ENCODE assay signal across 7 mouse cellular contexts in the genomic region with DNA sequence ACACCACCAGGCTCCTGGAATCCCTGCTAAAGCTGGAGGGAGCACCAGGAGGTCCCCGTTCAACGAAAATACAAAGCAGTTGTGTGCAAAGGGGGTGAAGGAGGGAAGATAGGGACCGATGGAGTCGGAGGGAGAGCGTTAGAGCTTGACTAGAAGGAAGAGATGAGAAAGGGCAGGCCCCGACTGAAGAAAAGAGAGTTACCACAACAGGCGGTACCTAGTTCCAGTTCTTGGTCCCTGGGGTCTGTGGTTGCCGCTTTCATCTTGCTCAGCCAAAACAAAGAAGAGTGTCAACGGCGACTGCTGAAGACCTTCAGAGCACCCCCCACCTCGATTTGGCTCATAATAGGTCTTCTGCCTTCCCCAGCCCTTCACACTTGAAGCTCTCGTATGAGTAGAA. TPM values are rescaled to one million over a fixed set of nuclear protein-coding genes. Genes with fewer than 3 reads are reported as not detected.
DNase-seq lines count a peak whose midpoint lies in the region; ATAC-seq and TF ChIP-seq lines count a peak whose summit lies in the region.

No protein-coding gene starts in this region.

- 0 out of 2 replicates have a peak, but pooled peaks cover 1% of the 10 kb centered on the region for H3K36me3 ChIP-seq in forebrain, embryonic 10.5 days (replicated peaks)
- H3K36me3 ChIP-seq in limb, embryonic 12.5 days, result no peaks in the 10 kb centered on the region

- peaks cover 22% of the 10 kb centered on the region for H3K4me1 ChIP-seq in forebrain, embryonic 10.5 days
- peaks cover 15% of the 10 kb centered on the region for H3K4me1 ChIP-seq in limb, embryonic 12.5 days (replicated peaks)
- H3K4me1 ChIP-seq in olfactory bulb, adult 2 months (ENCODE audit: control insufficient read depth, insufficient read depth, low read length), result peaks cover 12% of the 10 kb centered on the region

- WGBS in forebrain, embryonic 10.5 days, result 3% methylated on average over 12 of the region's 12 CpGs
- WGBS in limb, embryonic 12.5 days, result 6% methylated on average over 12 of the region's 12 CpGs
- under 1% methylated on average over 12 of the region's 12 CpGs for WGBS in olfactory bulb, adult 2 months

- H3K9me3 ChIP-seq in forebrain, embryonic 10.5 days, result no peaks in the 10 kb centered on the region
- H3K9me3 ChIP-seq in limb, embryonic 12.5 days, result no peaks in the 10 kb centered on the region

- 0 out of 2 replicates have a peak, but pooled peaks have one; percentile 1 for ATAC-seq in limb, embryonic 12.5 days (ENCODE audit: insufficient number of reproducible peaks, insufficient read depth, low FRiP score, low TSS enrichment, low read depth)

- H3K27ac ChIP-seq in forebrain, embryonic 10.5 days, result peak overlapping the region; percentile 96
- peak overlapping the region; percentile 87 for H3K27ac ChIP-seq in limb, embryonic 12.5 days
- peak overlapping the region; percentile 53 for H3K27ac ChIP-seq in olfactory bulb, adult 2 months (ENCODE audit: insufficient read depth, low read depth, low read length)

- TF ChIP-seq POLR2A in olfactory bulb, adult 2 months (IDR thresholded peaks at IDR 0.05; ENCODE audit: insufficient read depth, low read depth, low read length), result no peak

- DNase-seq in retina, embryonic 14.5 days (ENCODE audit: low spot score), result peak; percentile 62
- no peak for DNase-seq in retina, postnatal 1 day
- no peak for DNase-seq in forebrain, embryonic 10.5 days (ENCODE audit: extremely low spot score, low spot score)
- no peak for DNase-seq in layer of hippocampus, adult 18-20 months (ENCODE audit: low spot score in 2 of 2)
- no peak for DNase-seq in thymus, postnatal 0 days (ENCODE audit: low spot score)

- TF ChIP-seq CTCF in olfactory bulb, adult 2 months (IDR thresholded peaks at IDR 0.05; ENCODE audit: insufficient read depth, low read depth, low read length), result no peak

- H3K27me3 ChIP-seq in forebrain, embryonic 10.5 days (ENCODE audit: poor library complexity, severe bottlenecking), result no peaks in the 10 kb centered on the region
- no peaks in the 10 kb centered on the region for H3K27me3 ChIP-seq in limb, embryonic 12.5 days

- peak overlapping the region; percentile 90 for H3K4me3 ChIP-seq in forebrain, embryonic 10.5 days
- H3K4me3 ChIP-seq in limb, embryonic 12.5 days (replicated peaks), result peak overlapping the region; percentile 88
- peak overlapping the region; percentile 89 for H3K4me3 ChIP-seq in olfactory bulb, adult 2 months (ENCODE audit: insufficient read depth, low read depth, low read length)

- peak overlapping the region; percentile 82 for H3K9ac ChIP-seq in limb, embryonic 12.5 days (replicated peaks)

- peak overlapping the region; percentile 69 for H3K4me2 ChIP-seq in limb, embryonic 12.5 days

RNA-seq across cellular contexts. Expression of a gene that starts 0.8 kb away (rescaled TPM):
- polyA plus RNA-seq in forebrain, embryonic 10.5 days (2016; fragmentation: Nextera tagmentation; extraction: Ambion mirVana), result 16.7 and 19.2 TPM in 2 replicates
- polyA plus RNA-seq in limb, embryonic 12.5 days (2016; fragmentation: Nextera tagmentation; extraction: Ambion mirVana), result 12.1 and 12.5 TPM in 2 replicates
- not detected in 2 replicates for polyA plus RNA-seq in olfactory bulb, adult 2 months (2012; ENCODE audit: insufficient read depth, insufficient read length, low replicate concordance, missing spikeins)
- total RNA-seq in layer of hippocampus, adult 18-20 months (2021), result 10 to 100 TPM; 25.3 to 26.8 TPM
- 10.9 and 13.2 TPM in 2 replicates for polyA plus RNA-seq in thymus, postnatal 0 days (2015; fragmentation: Nextera tagmentation; extraction: Ambion mirVana)

RNA-seq across cellular contexts. Expression of a gene that starts 59.6 kb away (rescaled TPM):
- not detected in 2 replicates for polyA plus RNA-seq in forebrain, embryonic 10.5 days (2016; fragmentation: Nextera tagmentation; extraction: Ambion mirVana)
- polyA plus RNA-seq in limb, embryonic 12.5 days (2016; fragmentation: Nextera tagmentation; extraction: Ambion mirVana), result 0.06 and 0.09 TPM in 2 replicates
- polyA plus RNA-seq in olfactory bulb, adult 2 months (2012; ENCODE audit: insufficient read depth, insufficient read length, low replicate concordance, missing spikeins), result not detected in 2 replicates
- 10 to 100 TPM; 11.5 to 12.0 TPM for total RNA-seq in layer of hippocampus, adult 18-20 months (2021)
- 0.21 and 0.44 TPM in 2 replicates for polyA plus RNA-seq in thymus, postnatal 0 days (2015; fragmentation: Nextera tagmentation; extraction: Ambion mirVana)

Comparison
In these comparisons a context has a peak if more than half of its experiments do, and no peak if none do; other contexts are left out.
1. RNA of a gene that starts 0.8 kb away (polyA plus RNA-seq): 16.7 to 19.2 TPM in forebrain, embryonic 10.5 days, 10.9 to 13.2 TPM in thymus, postnatal 0 days and 12.1 to 12.5 TPM in limb, embryonic 12.5 days; not detected in olfactory bulb, adult 2 months; every median in the first group is over 10 times any median in the second.
2. Peak in every context shown above with its lines, with median percentiles within 50 percentile points of each other: H3K27ac ChIP-seq and H3K4me3 ChIP-seq.